Mouse (Mus musculus) olfactory bulb, adult 2 months (tissue): Measurements from ENCODE around the gene Klrb1.

ENCODE experiments used
- CTCF ChIP-seq: fragments of 200-500 bp; IDR thresholded peaks from 2 replicates; pipeline ENCODE4 v1.5.1; 2012; ENCODE audit warnings: low read depth, mild to moderate bottlenecking, low read length, moderate library complexity; ENCODE audit not compliant: insufficient read depth
- POLR2A ChIP-seq: fragments of 200-500 bp; IDR thresholded peaks from 2 replicates; pipeline ENCODE4 v1.6.1; 2012; ENCODE audit warnings: mild to moderate bottlenecking, low read depth, low read length, moderate library complexity; ENCODE audit not compliant: insufficient read depth

- TF ChIP-seq POLR2A (no peak), CTCF (no peak)
These were observed 12.0 kb upstream of the Klrb1 start for GRCm38 (mm10) chr6:128734896-128735295.
